Mouse (Mus musculus) stomach, postnatal 0 days (tissue): ENCODE data around the gene Tmem63a. TPM values are rescaled to one million over a fixed set of nuclear protein-coding genes. Genes with fewer than 3 reads are reported as not detected.

ENCODE experiments used
- ATAC-seq: fragments of 200-750 bp; cut with Nextera tagmentation; 2 replicates; pipeline ENCODE4 v1.8.0; 2017; ENCODE audit not compliant: low FRiP score, low TSS enrichment
- DNase-seq: peaks from one replicate; pipeline ENCODE4 v3.0.0-alpha.2; 2016; ENCODE audit warnings: low spot score
- H3K27ac ChIP-seq: fragments of 300-500 bp; sonication (generic); replicated peaks from 2 replicates; pipeline ENCODE4 v1.5.1; 2014; ENCODE audit warnings: mild to moderate bottlenecking, control low read depth
- H3K27me3 ChIP-seq: fragments of 300-500 bp; sonication (generic); 2 replicates; pipeline ENCODE4 v1.6.1; 2014; ENCODE audit warnings: low read length; ENCODE audit not compliant: control insufficient read depth, insufficient read depth
- H3K36me3 ChIP-seq: fragments of 300-500 bp; sonication (generic); 2 replicates; pipeline ENCODE4 v1.6.1; 2014; ENCODE audit warnings: low read length, mixed read lengths; ENCODE audit not compliant: control insufficient read depth, insufficient read depth
- H3K4me1 ChIP-seq: fragments of 300-500 bp; sonication (generic); replicated peaks from 2 replicates; pipeline ENCODE4 v1.6.1; 2014; ENCODE audit warnings: antibody characterized with exemption; ENCODE audit not compliant: control insufficient read depth, insufficient read depth
- H3K4me2 ChIP-seq: fragments of 300-500 bp; sonication (generic); replicated peaks from 2 replicates; pipeline ENCODE4 v1.6.1; 2014; ENCODE audit warnings: low read depth, mild to moderate bottlenecking, control low read depth, moderate library complexity
- H3K4me3 ChIP-seq: fragments of 300-500 bp; sonication (generic); 2 replicates; pipeline ENCODE4 v1.5.1; 2014; ENCODE audit warnings: low read depth, low read length, control low read depth
- H3K9ac ChIP-seq: fragments of 300-500 bp; sonication (generic); 2 replicates; pipeline ENCODE4 v1.6.1; 2014; ENCODE audit warnings: mild to moderate bottlenecking, low read length, control low read depth, mixed read lengths
- H3K9me3 ChIP-seq: fragments of 300-500 bp; sonication (generic); 2 replicates; pipeline ENCODE4 v1.6.1; 2016; ENCODE audit warnings: low read length; ENCODE audit not compliant: control insufficient read depth
- CTCF ChIP-seq: IDR thresholded peaks from 2 replicates; pipeline ENCODE4 v1.5.1; 2016; ENCODE audit warnings: antibody characterized with exemption, low read depth, mild to moderate bottlenecking, moderate library complexity
- EP300 ChIP-seq: optimal IDR thresholded peaks from 2 replicates; pipeline ENCODE3; 2016; ENCODE audit warnings: antibody characterized with exemption
- WGBS: fragments of 180-500 bp; shearing (Covaris S2); extraction: QIAGEN DNeasy Blood & Tissue Kit; methylation state at CpG from one replicate; pipeline ENCODE4 v1.1.7; 2014; 5-methylcytosine and 5-hydroxymethylcytosine counted together
- polyA plus RNA-seq: library from polyadenylated mRNA; unstranded; fragments of >200 nt; fragmentation: Nextera tagmentation; extraction: Ambion mirVana; gene quantifications from 2 replicates; pipeline ENCODE4 v1.2.1, GENCODE M21; 2015

Tmem63a gene
- polyA plus RNA-seq, 1 experiment from 2014 or later = 35.2 TPM

GRCm38 (mm10) chr1:180940776-180941460, 1.2 kb upstream of the Tmem63a start:
- Histone ChIP-seq H3K9me3 (no peaks in the 10 kb centered on the region), H3K4me1 (peaks cover 26% of the 10 kb centered on the region), H3K4me2 (peak overlapping the region; percentile 83), H3K27ac (peak overlapping the region; percentile 99), H3K4me3 (peak overlapping the region; percentile 91; the same call in 1 of the 2 replicates), H3K27me3 (no peaks in the 10 kb centered on the region), H3K36me3 (no peaks in the 10 kb centered on the region), H3K9ac (peak overlapping the region; percentile 93; the same call in 1 of the 2 replicates)
- no peak for TF ChIP-seq EP300
- TF ChIP-seq CTCF = no peak
- 85% methylated on average over 7 of the region's 7 CpGs for WGBS
- DNase-seq = no peak
- ATAC-seq = no peak

DNA sequence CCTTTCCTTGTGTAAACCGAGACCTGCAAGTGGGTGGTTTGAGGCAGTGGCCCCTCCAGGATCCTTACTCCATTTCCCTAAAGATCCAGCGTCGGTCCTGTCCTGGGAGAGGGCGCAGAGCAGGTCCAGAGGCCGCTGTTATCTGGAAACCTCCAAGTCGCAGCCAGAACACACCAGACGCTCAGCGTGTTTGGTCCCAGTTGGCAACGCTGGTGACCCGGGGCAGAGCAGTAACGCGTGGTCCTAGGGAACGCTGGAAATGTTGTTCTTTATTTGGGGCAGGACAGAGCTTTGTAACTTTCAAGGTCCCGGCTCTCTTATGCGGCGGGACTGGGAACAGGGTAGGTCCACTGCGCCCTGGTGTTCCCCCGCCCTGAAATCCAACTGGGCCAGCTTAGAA, 418 bp upstream of the Tmem63a start:
- no peaks in the 10 kb centered on the region for H3K36me3 ChIP-seq
- H3K27me3 ChIP-seq = no peaks in the 10 kb centered on the region
- no peak for TF ChIP-seq EP300
- no peak for TF ChIP-seq CTCF
- peaks cover 31% of the 10 kb centered on the region for H3K4me1 ChIP-seq
- DNase-seq = peak; percentile 49
- peak overlapping the region; percentile 83 for H3K4me2 ChIP-seq
- 4% methylated on average over 18 of the region's 18 CpGs for WGBS
- peak overlapping the region; percentile 91 for H3K4me3 ChIP-seq
- ATAC-seq = peak; percentile 3; the same call in 1 of the 2 replicates
- H3K9ac ChIP-seq = peak overlapping the region; percentile 93
- no peaks in the 10 kb centered on the region for H3K9me3 ChIP-seq
- peak overlapping the region; percentile 99 for H3K27ac ChIP-seq

- 25% methylated on average over 11 of the region's 11 CpGs for WGBS
- Histone ChIP-seq H3K27ac (peak overlapping the region; percentile 99), H3K4me1 (peaks cover 31% of the 10 kb centered on the region), H3K36me3 (no peaks in the 10 kb centered on the region), H3K27me3 (no peaks in the 10 kb centered on the region), H3K4me2 (peak overlapping the region; percentile 83), H3K9ac (peak overlapping the region; percentile 93), H3K9me3 (no peaks in the 10 kb centered on the region), H3K4me3 (peak overlapping the region; percentile 91)
- no peak for DNase-seq
- ATAC-seq = no peak
- no peak for TF ChIP-seq EP300
- no peak for TF ChIP-seq CTCF
These were observed 994 bp downstream of the Tmem63a start for GRCm38 (mm10) chr1:180943032-180943644.

GRCm38 (mm10) chr1:180943896-180944295, 1.8 kb downstream of the Tmem63a start:
- Histone ChIP-seq H3K27me3 (no peaks in the 10 kb centered on the region), H3K4me2 (peak overlapping the region; percentile 83), H3K9me3 (no peaks in the 10 kb centered on the region), H3K4me3 (no peak overlapping the region; the same call in 1 of the 2 replicates), H3K36me3 (0 out of 2 replicates have a peak, but pooled peaks cover under 1% of the 10 kb centered on the region), H3K9ac (peak overlapping the region; percentile 3; the same call in 1 of the 2 replicates), H3K27ac (peak overlapping the region; percentile 99), H3K4me1 (peaks cover 31% of the 10 kb centered on the region)
- peak; percentile 53 for DNase-seq
- peak; percentile 62 for TF ChIP-seq CTCF
- TF ChIP-seq EP300 = no peak
- WGBS = 61% methylated on average over 1 of the region's 1 CpGs
- ATAC-seq = peak; percentile 28; the same call in 1 of the 2 replicates

DNA sequence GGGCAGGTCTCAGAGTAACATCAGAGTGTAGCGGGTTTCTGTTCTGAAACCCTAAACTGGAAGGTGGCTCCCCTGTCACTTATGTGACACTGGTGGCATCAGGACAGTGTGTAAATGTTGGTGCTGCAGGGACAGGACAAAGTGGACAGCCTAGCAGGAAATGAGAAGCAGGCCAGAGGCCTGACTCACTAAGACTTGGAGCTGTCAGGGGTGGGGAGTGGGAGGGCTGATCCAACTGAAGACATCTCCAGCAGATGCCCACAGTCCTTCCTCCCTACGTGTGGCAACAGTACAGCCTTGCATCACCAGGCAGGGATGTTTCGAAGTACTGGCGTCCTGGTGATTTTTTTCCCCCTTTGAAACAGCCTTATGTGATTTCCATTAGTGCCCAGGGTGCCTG, 2.4 kb downstream of the Tmem63a start:
- Histone ChIP-seq H3K36me3 (0 out of 2 replicates have a peak, but pooled peaks cover 7% of the 10 kb centered on the region), H3K4me2 (peak overlapping the region; percentile 45), H3K4me3 (no peak overlapping the region), H3K27me3 (no peaks in the 10 kb centered on the region), H3K4me1 (peaks cover 31% of the 10 kb centered on the region), H3K9me3 (no peaks in the 10 kb centered on the region), H3K9ac (0 out of 2 replicates have a peak overlapping the region, but pooled peaks have one; percentile 3), H3K27ac (peak overlapping the region; percentile 99)
- ATAC-seq = no peak; the same call in 1 of the 2 replicates
- WGBS = 72% methylated on average over 4 of the region's 4 CpGs
- TF ChIP-seq EP300 = no peak
- no peak for TF ChIP-seq CTCF
- DNase-seq = no peak
